8 mouse cellular contexts compared by ENCODE assay signal in genomic region chr3:94886316-94887224, GRCm38 (mm10). TPM values are rescaled to one million over a fixed set of nuclear protein-coding genes. Genes with fewer than 3 reads are reported as not detected.
DNase-seq lines count a peak whose midpoint lies in the region; ATAC-seq lines count a peak whose summit lies in the region.

Gene Psmb4, minus strand, starts transcription at chr3:94886961.

- no peaks in the 10 kb centered on the region for H3K27me3 ChIP-seq in hindbrain, embryonic 15.5 days

- peak; percentile 83 for DNase-seq in T-cell, adult 2 months (ENCODE audit: low spot score)
- DNase-seq in cerebellum, postnatal 25 days = peak; percentile 86 to 89
- peak; percentile 79 to 90 for DNase-seq in frontal cortex, postnatal 36 days (ENCODE audit: low spot score in 2 of 2)
- peak; percentile 74 for DNase-seq in left cerebral cortex, adult 11 months (ENCODE audit: low spot score)
- peak; percentile 88 to 89 for DNase-seq in lung, postnatal 4 days
- peak; percentile 83 for DNase-seq in retina, postnatal 7 days (ENCODE audit: low read depth, low spot score)
- DNase-seq in urinary bladder, postnatal 14 days (ENCODE audit: low spot score) = peak; percentile 87

- ATAC-seq in hindbrain, embryonic 15.5 days (ENCODE audit: low FRiP score, low read depth) = peak; percentile 92

- H3K9me3 ChIP-seq in hindbrain, embryonic 15.5 days = no peaks in the 10 kb centered on the region

- H3K4me2 ChIP-seq in hindbrain, embryonic 15.5 days = peak within 1 kb of the TSS; percentile 93

- H3K9ac ChIP-seq in hindbrain, embryonic 15.5 days = peak within 1 kb of the TSS; percentile 94

- 1% methylated on average over 61 of the region's 61 CpGs for WGBS in hindbrain, embryonic 15.5 days

- peaks cover 33% of the 10 kb centered on the region for H3K36me3 ChIP-seq in hindbrain, embryonic 15.5 days

- H3K4me1 ChIP-seq in hindbrain, embryonic 15.5 days (replicated peaks) = peaks cover 21% of the 10 kb centered on the region

- H3K27ac ChIP-seq in hindbrain, embryonic 15.5 days (replicated peaks) = peak within 1 kb of the TSS; percentile 91

- peak within 1 kb of the TSS; percentile 91 for H3K4me3 ChIP-seq in hindbrain, embryonic 15.5 days

RNA-seq across cellular contexts. Expression of gene Psmb4, which starts in this region (rescaled TPM):
- polyA plus RNA-seq in hindbrain, embryonic 15.5 days (2015; fragmentation: Nextera tagmentation; extraction: Ambion mirVana) = 352 and 354 TPM in 2 replicates

Comparison
In these comparisons a context has a peak if more than half of its experiments do, and no peak if none do; other contexts are left out.
1. Peak in every context shown above with its lines: DNase-seq, ATAC-seq, H3K4me3 ChIP-seq and H3K27ac ChIP-seq.